In genomic region chr19:55609806-55610205, GRCm38 (mm10) we compare ENCODE assay signal across 27 mouse cellular contexts.
"Had no signal": no experiment of that assay in that cellular context is flagged by ENCODE, and none has a peak within 500 bp of the region (broad histone marks: within the 10 kb centered on the region; RNA-seq: fewer than 3 reads in every experiment).

No protein-coding gene starts in this region.

- H3K27ac ChIP-seq: heart, embryonic 10.5 days; hindbrain, embryonic 10.5 days; hindbrain, embryonic 12.5 days; hindbrain, embryonic 14.5 days; intestine, embryonic 15.5 days; layer of hippocampus, adult 2 months; left cerebral cortex, adult 2 months; limb, embryonic 10.5 days; limb, embryonic 12.5 days; liver, embryonic 13.5 days; liver, embryonic 15.5 days had no signal

- H3K9me3 ChIP-seq: heart, embryonic 10.5 days; heart, embryonic 12.5 days; hindbrain, embryonic 10.5 days; hindbrain, embryonic 12.5 days; intestine, embryonic 15.5 days; limb, embryonic 10.5 days; limb, embryonic 12.5 days; liver, embryonic 13.5 days; liver, embryonic 15.5 days had no signal

- H3K36me3 ChIP-seq: heart, embryonic 10.5 days; heart, embryonic 12.5 days; hindbrain, embryonic 10.5 days; hindbrain, embryonic 12.5 days; intestine, embryonic 15.5 days; limb, embryonic 10.5 days; limb, embryonic 12.5 days; liver, embryonic 13.5 days; liver, embryonic 15.5 days had no signal

- H3K27me3 ChIP-seq: heart, embryonic 12.5 days; intestine, embryonic 15.5 days; liver, embryonic 13.5 days; liver, embryonic 15.5 days had no signal

- ATAC-seq: hindbrain, embryonic 16.5 days; inflammation-experienced regulatory T-cells, adult 6 months; intestine, embryonic 15.5 days; intestine, postnatal 0 days had no signal

- DNase-seq: gastrocnemius, postnatal 14 days; gastrocnemius, postnatal 36 days; heart, adult 11 months; heart, postnatal 14 days; heart, postnatal 36 days; kidney, adult 18-20 months; kidney, adult 8-10 months; kidney, postnatal 10 days; kidney, postnatal 25 days; kidney, postnatal 4 days; liver; liver, embryonic 13.5 days had no signal

- H3K9ac ChIP-seq: heart, embryonic 12.5 days; hindbrain, embryonic 12.5 days; hindbrain, embryonic 14.5 days; intestine, embryonic 15.5 days; limb, embryonic 12.5 days; liver, embryonic 13.5 days; liver, embryonic 15.5 days had no signal

- H3K4me3 ChIP-seq: heart, embryonic 10.5 days; heart, embryonic 12.5 days; hindbrain, embryonic 10.5 days; hindbrain, embryonic 12.5 days; intestine, embryonic 15.5 days; layer of hippocampus, adult 2 months; left cerebral cortex, adult 2 months; limb, embryonic 10.5 days; limb, embryonic 12.5 days; liver, embryonic 13.5 days; liver, embryonic 15.5 days had no signal

- H3K4me2 ChIP-seq: heart, embryonic 12.5 days; hindbrain, embryonic 12.5 days; hindbrain, embryonic 14.5 days; intestine, embryonic 15.5 days; limb, embryonic 12.5 days; liver, embryonic 11.5 days; liver, embryonic 13.5 days; liver, embryonic 15.5 days had no signal
